Mouse (Mus musculus) forebrain, postnatal 0 days (tissue): Measurements from ENCODE around the gene Cbarp. TPM values are rescaled to one million over a fixed set of nuclear protein-coding genes. Genes with fewer than 3 reads are reported as not detected.

Experiments
- ATAC-seq: fragments of 200-750 bp; cut with Nextera tagmentation; 2 replicates; pipeline ENCODE4 v1.8.0; 2017; ENCODE audit warnings: mild to moderate bottlenecking, moderate library complexity
- DNase-seq: peaks from one replicate; pipeline ENCODE4 v3.0.0-alpha.2; 2015
- H3K27ac ChIP-seq: fragments of 300-500 bp; sonication (generic); 2 replicates; pipeline ENCODE4 v1.5.1; 2014; ENCODE audit warnings: low read depth, mild to moderate bottlenecking, antibody characterized with exemption, low read length, moderate library complexity, mixed read lengths
- H3K27me3 ChIP-seq: fragments of 300-500 bp; sonication (generic); 2 replicates; pipeline ENCODE4 v1.6.1; 2014; ENCODE audit warnings: mild to moderate bottlenecking, low read length, mixed read lengths; ENCODE audit not compliant: insufficient read depth
- H3K36me3 ChIP-seq: fragments of 300-500 bp; sonication (generic); 2 replicates; pipeline ENCODE4 v1.6.1; 2014; ENCODE audit warnings: mild to moderate bottlenecking, moderate library complexity; ENCODE audit not compliant: insufficient read depth
- H3K4me1 ChIP-seq: fragments of 300-500 bp; sonication (generic); 2 replicates; pipeline ENCODE4 v1.6.1; 2014; ENCODE audit warnings: antibody characterized with exemption; ENCODE audit not compliant: insufficient read depth
- H3K4me2 ChIP-seq: fragments of 300-500 bp; sonication (generic); 2 replicates; pipeline ENCODE4 v1.6.1; 2014; ENCODE audit warnings: low read depth, mild to moderate bottlenecking, moderate library complexity
- H3K4me3 ChIP-seq: fragments of 300-500 bp; sonication (generic); 2 replicates; pipeline ENCODE4 v1.5.1; 2014; ENCODE audit warnings: low read depth, low read length, mixed read lengths
- H3K9ac ChIP-seq: fragments of 300-500 bp; sonication (generic); 2 replicates; pipeline ENCODE4 v1.6.1; 2014; ENCODE audit warnings: mild to moderate bottlenecking
- H3K9me3 ChIP-seq: fragments of 300-500 bp; sonication (generic); 2 replicates; pipeline ENCODE4 v1.6.1; 2016; ENCODE audit warnings: low read length
- CTCF ChIP-seq: sonication (generic); IDR thresholded peaks from 2 replicates; pipeline ENCODE4 v1.5.1; 2016; ENCODE audit warnings: antibody characterized with exemption, control low read depth, low read depth
- WGBS: fragments of 180-500 bp; shearing (Covaris S2); extraction: QIAGEN DNeasy Blood & Tissue Kit; methylation state at CpG from one replicate; pipeline ENCODE4 v1.1.7; 2014; 5-methylcytosine and 5-hydroxymethylcytosine counted together
- polyA plus RNA-seq: library from polyadenylated mRNA; unstranded; fragments of >200 nt; fragmentation: Nextera tagmentation; extraction: Ambion mirVana; gene quantifications from 2 replicates; pipeline ENCODE4 v1.2.1, GENCODE M21; 2015
- total RNA-seq: library from RNA; depleted of rRNA; stranded (reverse); fragments of >200 nt; gene quantifications from 2 replicates; pipeline ENCODE4 v1.2.3, GENCODE M21; 2014

Gene Cbarp
- total and polyA plus RNA-seq, 2 experiments from 2014 or later = 68.2 to 151 TPM

DNA sequence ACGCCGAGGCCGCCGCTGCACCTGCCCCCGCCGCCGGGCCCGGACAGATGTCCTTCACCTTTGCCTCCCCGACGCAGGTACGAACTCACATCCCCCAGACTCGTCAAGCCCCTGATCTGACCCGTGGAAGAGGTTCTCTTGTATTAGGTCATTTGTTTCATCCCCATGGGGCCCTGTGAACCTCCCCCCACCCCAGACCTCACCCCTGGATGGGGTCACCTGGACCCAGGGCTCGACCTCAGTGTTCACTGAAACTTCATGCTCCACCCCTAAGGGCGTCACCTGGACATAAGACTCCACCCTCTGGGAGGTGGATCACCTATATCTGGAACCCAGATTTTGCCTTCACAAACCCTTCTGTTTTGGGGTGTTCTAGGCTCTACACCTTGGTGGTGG lies 1.9 kb upstream of the Cbarp start:
- peaks cover 8% of the 10 kb centered on the region; the same call in 1 of the 2 replicates for H3K4me1 ChIP-seq
- H3K27ac ChIP-seq = peak overlapping the region; percentile 81
- ATAC-seq = no peak
- under 1% methylated on average over 15 of the region's 15 CpGs for WGBS
- H3K9me3 ChIP-seq = no peaks in the 10 kb centered on the region
- peak overlapping the region; percentile 92 for H3K9ac ChIP-seq
- H3K36me3 ChIP-seq = peaks cover 18% of the 10 kb centered on the region
- H3K4me2 ChIP-seq = peak overlapping the region; percentile 95
- H3K27me3 ChIP-seq = no peaks in the 10 kb centered on the region
- H3K4me3 ChIP-seq = peak overlapping the region; percentile 76
- no peak for TF ChIP-seq CTCF
- no peak for DNase-seq

- ATAC-seq (peak; percentile 89), DNase-seq (peak; percentile 99)
- Histone ChIP-seq H3K4me3 (peak overlapping the region; percentile 76), H3K4me1 (peaks cover 13% of the 10 kb centered on the region), H3K4me2 (peak overlapping the region; percentile 95), H3K27ac (peak overlapping the region; percentile 81), H3K9me3 (no peaks in the 10 kb centered on the region), H3K27me3 (no peaks in the 10 kb centered on the region), H3K36me3 (peaks cover 18% of the 10 kb centered on the region), H3K9ac (peak overlapping the region; percentile 92)
- TF ChIP-seq CTCF = 0 out of 2 replicates have a peak, but pooled peaks have one; percentile 17
- WGBS = 2% methylated on average over 43 of the region's 43 CpGs
Measured at GRCm38 (mm10) chr10:80141786-80142529, 1.3 kb upstream of the Cbarp start.

DNA sequence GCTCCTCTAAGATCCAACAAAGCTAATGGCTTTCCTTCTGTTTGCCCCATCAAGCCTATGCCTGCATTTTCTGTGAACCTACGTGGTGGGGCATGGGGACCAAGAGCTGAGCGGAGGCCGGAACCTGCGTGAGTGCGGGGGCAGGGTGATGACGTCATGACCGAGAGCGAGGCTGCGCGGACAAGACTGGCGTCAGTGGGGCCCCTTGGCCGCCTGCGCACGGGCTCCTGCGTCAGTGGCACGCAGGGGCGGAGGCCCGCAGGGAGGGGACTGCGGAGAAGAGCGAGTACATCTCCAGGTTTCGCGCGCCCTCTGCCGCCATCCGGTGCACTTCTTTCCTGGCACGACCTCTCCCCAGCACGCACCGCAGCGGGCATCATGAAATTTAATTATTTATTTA lies 608 bp upstream of the Cbarp start:
- DNase-seq (peak; percentile 95), ATAC-seq (peak; percentile 60)
- Histone ChIP-seq H3K4me2 (peak overlapping the region; percentile 95), H3K27ac (peak overlapping the region; percentile 81), H3K36me3 (peaks cover 18% of the 10 kb centered on the region), H3K4me3 (peak overlapping the region; percentile 76), H3K9ac (peak overlapping the region; percentile 48), H3K9me3 (no peaks in the 10 kb centered on the region), H3K27me3 (no peaks in the 10 kb centered on the region), H3K4me1 (peaks cover 17% of the 10 kb centered on the region)
- WGBS = under 1% methylated on average over 29 of the region's 29 CpGs
- TF ChIP-seq CTCF = peak; percentile 72

DNA sequence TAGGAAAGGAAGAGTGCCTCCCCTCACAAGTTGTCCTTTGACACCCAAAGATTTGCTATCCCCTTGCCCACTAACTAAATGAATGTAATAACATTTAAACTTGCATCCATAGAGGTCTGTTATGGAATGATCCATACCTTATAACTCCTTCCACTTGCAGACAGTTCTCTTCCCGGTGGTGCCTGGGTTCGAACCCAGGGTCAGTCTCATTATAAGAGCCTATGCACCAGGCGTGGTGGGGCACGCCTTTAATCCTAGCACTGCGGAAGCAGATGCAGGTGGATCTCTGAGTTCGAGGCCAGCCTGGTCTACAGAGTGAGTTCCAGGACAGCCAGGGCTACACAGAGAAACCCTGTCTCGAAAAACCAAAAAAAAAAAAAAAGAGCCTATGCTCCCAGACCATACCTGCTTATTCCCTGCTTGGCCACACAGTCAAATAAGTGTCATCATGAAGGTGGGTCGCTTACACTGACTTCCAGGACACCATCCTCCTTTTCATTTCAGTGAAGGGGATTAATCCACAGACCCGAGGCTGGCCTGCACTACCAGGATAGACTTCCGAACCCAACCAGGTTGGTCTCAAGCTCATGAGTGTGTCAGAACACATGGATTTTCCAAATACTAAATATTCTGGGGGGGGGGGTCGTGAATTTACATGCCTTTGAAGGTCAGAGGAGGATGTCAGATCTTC lies 515 bp downstream of the Cbarp start:
- DNase-seq (no peak), ATAC-seq (no peak)
- Histone ChIP-seq H3K27ac (no peak overlapping the region), H3K27me3 (no peaks in the 10 kb centered on the region), H3K4me2 (no peak overlapping the region), H3K4me1 (peaks cover 17% of the 10 kb centered on the region), H3K9ac (no peak overlapping the region), H3K4me3 (no peak overlapping the region), H3K36me3 (peaks cover 23% of the 10 kb centered on the region), H3K9me3 (no peaks in the 10 kb centered on the region)
- 75% methylated on average over 11 of the region's 11 CpGs for WGBS
- TF ChIP-seq CTCF = no peak

DNA sequence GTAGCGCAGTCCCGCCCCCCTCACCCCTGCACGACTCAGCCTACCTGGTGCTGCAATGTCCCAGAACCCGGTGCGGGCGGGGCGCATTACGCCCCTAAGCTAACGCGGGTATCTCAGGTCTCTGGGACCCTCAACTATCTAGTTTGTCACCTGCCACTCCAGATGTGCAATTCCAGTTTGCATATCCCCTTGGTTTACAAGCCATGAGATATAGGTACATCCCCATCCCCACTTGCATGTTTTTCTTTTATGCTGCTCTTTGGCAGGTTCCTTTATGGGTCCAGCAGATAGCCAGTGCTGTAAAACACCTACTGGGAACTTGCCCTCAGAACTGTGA lies 1.2 kb downstream of the Cbarp start:
- Histone ChIP-seq H3K9me3 (no peaks in the 10 kb centered on the region), H3K27ac (peak overlapping the region; percentile 96), H3K4me2 (peak overlapping the region; percentile 93), H3K9ac (peak overlapping the region; percentile 93), H3K4me1 (peaks cover 17% of the 10 kb centered on the region), H3K27me3 (no peaks in the 10 kb centered on the region), H3K4me3 (peak overlapping the region; percentile 74), H3K36me3 (peaks cover 23% of the 10 kb centered on the region)
- WGBS = under 1% methylated on average over 10 of the region's 10 CpGs
- no peak for TF ChIP-seq CTCF
- DNase-seq (no peak), ATAC-seq (no peak)

GRCm38 (mm10) chr10:80138553-80139438 lies 1.8 kb downstream of the Cbarp start, which contains the start of gene Atp5d:
Atp5d (plus strand) TSS chr10:80138632.
- Histone ChIP-seq H3K9me3 (no peaks in the 10 kb centered on the region), H3K4me2 (peak within 1 kb of the TSS; percentile 93), H3K4me3 (peak within 1 kb of the TSS; percentile 74), H3K36me3 (peaks cover 25% of the 10 kb centered on the region), H3K9ac (peak within 1 kb of the TSS; percentile 93), H3K27ac (peak within 1 kb of the TSS; percentile 96), H3K27me3 (no peaks in the 10 kb centered on the region), H3K4me1 (peaks cover 17% of the 10 kb centered on the region)
- peak; percentile 88 for DNase-seq
- 2% methylated on average over 74 of the region's 94 CpGs for WGBS
- peak; percentile 17 for ATAC-seq
- TF ChIP-seq CTCF = 0 out of 2 replicates have a peak, but pooled peaks have one; percentile 5
